Comparison of ENCODE assay signal across 12 mouse cellular contexts in genomic region chr16:75864673-75865072, GRCm38 (mm10).
"Had no signal": no experiment of that assay in that cellular context is flagged by ENCODE, and none has a peak within 500 bp of the region (broad histone marks: within the 10 kb centered on the region; RNA-seq: fewer than 3 reads in every experiment).

No protein-coding gene starts in this region.

- DNase-seq: retina, postnatal 1 day; right cerebral cortex, adult 18-20 months; right cerebral cortex, postnatal 14 days; right cerebral cortex, postnatal 25 days; right cerebral cortex, postnatal 4 days; spleen, adult 18-20 months; thymus, adult 18-20 months; thymus, adult 2 months; thymus, postnatal 14 days; thymus, postnatal 25 days; thymus, postnatal 36 days; thymus, postnatal 4 days had no signal
